Mouse (Mus musculus) WW6 (cell line): Measurements from ENCODE around the gene Robo1.

Experiments
- DNase-seq: peaks from one replicate; pipeline ENCODE4 v3.0.0-alpha.2; 2013; ENCODE audit warnings: low read depth, low spot score

Gene Robo1

DNA sequence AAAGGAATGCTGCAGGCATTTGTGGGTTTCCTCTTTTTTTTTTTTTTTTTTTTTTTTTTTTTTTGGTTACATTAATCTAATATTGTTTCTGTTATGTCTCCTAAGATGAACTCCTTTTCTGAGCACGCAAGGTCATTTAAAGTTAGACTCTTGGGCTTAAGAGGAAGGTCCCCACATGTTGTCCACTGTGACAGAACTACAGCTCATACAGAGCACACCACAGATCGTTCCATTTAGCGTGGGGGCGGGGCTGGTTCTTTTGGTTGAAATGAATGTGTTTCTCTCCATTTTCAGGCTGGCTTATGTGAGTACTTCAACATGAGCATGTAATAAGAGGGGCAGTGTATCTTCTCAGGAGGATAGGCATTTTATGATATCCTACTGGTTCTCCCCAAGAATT, 622.8 kb downstream of the Robo1 start:
- DNase-seq = no peak

DNA sequence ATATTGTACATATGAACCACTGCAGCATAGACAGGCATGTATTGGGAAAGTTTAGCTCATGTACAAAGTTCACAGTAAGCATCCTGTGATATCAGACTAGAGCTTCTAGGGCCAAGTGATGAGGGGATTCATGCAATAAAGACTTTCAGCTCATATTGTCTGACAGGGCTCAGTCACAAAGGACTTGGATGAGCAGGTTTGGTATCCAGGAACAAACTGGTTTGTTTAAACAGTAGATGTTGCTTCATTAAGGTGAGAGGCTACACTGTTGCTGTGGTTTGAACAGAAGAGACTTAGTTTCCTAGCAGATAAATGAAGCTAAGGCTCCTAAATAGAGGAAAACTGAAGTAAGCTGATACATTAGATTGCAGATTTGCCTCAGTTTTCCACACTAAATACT, 626.8 kb downstream of the Robo1 start:
- DNase-seq = no peak

DNA sequence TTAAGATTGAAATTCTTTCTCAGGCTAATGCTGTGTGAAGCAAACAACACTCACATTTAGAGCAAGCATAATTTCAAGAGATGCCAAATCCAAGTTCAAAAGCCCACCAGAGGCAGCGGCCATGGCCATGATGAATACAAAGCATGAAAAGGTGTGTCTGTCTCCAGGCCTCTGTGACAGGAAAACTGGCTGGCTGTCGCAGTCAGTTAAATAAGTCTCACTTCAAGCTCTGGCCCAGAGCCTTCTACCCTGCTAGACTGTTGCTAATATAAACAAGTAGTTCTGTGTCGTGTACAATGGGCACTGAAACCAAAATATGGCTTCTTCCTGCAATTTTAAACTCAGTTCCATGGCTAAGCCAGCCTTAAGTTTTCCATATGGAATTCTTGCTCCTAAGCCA, 629.1 kb downstream of the Robo1 start:
- DNase-seq = no peak

DNA sequence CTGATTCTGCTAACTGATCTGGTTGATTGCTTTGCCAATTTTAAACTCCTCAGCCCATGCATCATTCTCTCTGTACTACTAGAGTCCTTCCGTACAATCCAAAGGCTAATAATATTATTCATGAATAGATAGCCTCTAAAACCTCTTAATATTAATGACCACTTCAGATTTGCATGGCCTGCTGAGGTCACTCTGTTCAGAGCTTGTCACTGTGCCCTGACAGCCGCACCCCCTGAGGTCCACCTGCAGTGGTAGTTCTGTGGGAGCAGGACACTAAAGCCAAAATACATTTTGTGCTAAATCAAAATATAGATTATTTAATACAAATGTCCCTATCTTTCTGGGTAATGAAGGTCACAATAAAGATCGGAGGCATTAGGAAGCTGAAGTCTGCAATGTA, 631.8 kb downstream of the Robo1 start:
- no peak for DNase-seq

DNA sequence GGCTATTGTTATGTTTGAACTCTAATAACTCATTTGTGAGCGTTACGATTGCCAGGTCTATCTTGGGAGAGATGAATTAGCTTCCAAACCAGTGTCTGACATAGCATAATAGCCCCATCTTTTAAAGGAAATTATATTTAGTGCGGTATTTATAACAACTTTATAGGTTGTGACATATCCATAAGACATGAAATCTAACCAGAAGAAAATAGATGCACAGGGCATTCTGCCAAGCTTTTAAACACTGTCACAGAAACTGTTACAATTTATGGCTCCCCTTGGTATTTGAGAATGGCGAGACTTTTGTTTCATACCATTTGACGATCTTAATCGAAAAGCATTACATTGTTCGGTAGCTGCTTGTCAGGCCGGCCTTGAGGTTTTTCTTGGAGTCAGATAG, 632.7 kb downstream of the Robo1 start:
- no peak for DNase-seq

DNA sequence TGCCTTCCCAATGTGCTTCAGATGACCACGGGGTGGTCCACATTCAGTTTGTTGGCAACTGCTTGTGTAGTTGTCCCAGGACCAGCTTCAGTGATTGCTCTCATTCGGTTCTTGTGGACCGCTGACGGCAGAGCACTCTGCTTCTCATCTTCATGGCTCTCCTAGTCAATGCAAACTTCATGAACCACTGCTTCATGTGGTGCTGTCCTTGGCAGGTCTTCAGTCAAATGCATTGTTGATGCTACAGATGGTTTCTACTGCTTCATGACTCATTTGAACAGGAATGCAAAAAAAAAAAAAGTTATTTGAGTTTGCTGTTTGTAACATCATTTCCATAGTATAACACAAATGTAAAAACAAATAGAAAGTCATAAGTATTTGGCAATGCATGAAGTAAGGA, 636.3 kb downstream of the Robo1 start:
- no peak for DNase-seq

DNA sequence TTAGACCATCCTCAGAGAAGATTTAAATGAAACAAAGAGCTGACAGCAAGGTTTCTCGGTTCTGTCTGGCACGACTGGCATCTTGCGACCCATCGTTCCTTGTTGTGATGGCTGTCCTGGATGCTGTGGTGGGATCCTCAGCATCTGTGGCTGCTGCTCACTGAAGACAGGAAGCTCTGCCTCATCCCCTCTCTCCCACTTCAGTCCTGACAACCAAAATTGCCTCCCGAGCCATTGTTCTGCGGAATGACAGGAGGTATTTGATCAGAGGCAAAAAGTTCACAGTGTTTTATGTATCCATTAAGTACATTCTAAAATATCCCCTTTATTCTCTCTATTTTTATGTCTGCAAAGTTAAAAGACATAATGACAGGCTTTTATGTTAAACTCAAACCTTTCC, 643.9 kb downstream of the Robo1 start:
- DNase-seq = no peak

DNA sequence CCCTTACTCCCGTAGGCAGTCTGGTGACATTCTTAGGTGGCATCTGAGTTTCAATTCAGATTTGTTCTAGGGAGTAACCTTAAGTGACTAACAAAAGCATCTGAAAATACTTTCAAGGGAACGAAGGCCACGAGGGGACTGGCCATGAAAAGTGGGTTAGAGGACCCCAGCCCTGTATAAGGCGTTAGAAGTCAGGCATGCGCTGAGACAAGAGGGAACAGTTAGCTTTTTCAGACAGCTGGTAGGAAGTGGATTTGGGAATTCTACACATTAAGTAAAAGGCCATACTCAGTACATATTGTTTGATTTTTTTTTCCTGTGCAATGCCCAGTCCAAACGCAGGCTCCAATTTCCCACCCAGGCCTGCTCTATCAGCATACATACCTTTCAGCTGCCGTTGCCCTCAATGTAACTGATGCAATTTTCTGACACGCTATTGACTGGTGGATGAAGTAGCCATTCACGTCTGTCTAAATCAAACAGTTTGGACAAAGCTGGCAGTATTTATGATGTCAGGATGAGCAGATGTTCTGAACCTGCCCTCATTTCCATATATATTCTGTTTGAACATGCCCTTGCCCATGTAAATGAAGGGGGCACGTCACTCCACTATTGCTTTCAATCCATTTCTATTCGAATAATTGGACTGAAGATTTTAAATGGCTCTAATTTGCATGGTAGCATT, 651.1 kb downstream of the Robo1 start:
- no peak for DNase-seq

DNA sequence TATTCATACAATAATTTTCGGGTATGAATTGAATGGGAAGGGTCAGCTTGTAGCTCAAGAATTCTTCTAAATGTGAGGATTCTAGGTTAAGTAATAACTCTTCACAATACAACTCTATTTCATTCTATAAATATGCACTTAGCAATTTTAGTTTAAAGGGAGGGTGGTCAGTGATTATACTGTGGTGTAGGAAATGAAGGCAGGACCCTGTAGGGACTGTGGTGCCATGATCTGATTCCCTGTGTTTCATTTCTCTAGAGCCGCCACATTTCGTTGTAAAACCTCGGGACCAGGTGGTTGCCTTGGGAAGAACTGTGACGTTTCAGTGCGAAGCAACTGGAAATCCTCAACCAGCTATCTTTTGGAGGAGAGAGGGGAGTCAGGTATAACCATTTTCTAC, 651.7 kb downstream of the Robo1 start:
- no peak for DNase-seq

DNA sequence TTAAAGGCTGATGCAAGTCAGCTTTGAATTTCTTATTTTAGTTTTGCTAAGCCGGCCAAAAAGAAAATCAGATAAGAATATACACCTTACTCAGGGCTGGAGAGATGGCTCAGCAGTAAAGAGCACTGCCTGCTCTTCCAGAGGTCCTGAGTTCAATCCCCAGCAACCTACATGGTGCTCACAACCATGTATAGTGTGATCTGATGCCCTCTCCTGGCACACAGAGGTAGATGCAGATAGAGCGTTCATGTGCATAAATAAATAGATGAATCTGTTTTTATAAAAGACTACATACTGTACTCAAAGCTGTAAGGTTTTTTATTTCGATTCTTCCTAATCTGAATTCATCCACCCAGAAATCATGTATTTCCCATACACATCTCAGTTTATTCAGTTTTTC, 655.7 kb downstream of the Robo1 start:
- DNase-seq = no peak

DNA sequence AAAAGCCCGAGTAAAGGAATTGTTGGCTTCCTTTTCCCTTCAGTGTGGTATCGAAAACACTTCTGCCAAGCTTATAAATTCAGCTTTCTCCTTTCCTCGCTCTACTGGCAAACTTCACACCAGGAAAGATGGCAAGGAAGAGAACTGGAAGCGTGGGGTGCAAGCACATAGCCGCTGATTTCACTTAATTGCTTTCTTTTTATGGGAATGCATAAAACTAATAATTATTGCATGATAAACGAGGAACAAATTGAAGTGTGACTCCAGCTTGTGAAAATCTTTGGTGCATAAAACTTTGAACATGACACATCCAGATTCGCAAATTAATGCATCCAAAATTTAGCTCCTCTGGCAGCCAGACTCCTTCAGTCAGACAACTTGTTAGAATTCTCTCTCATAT, 659.4 kb downstream of the Robo1 start:
- no peak for DNase-seq

DNA sequence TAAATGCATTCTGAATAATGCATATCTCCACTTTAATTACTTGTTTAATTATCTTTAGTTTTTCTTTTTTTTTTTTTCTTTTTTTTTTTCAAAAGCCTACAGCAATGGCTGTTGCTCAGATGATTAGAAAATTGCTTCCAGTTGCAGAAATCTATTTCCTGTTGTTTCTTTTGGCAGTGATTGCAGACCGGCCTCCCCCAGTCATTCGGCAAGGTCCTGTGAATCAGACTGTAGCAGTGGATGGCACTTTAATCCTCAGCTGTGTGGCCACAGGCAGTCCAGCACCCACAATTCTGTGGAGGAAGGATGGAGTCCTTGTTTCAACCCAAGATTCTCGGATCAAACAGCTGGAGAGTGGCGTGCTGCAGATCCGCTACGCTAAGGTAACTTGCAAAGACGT, 661.9 kb downstream of the Robo1 start:
- no peak for DNase-seq

DNA sequence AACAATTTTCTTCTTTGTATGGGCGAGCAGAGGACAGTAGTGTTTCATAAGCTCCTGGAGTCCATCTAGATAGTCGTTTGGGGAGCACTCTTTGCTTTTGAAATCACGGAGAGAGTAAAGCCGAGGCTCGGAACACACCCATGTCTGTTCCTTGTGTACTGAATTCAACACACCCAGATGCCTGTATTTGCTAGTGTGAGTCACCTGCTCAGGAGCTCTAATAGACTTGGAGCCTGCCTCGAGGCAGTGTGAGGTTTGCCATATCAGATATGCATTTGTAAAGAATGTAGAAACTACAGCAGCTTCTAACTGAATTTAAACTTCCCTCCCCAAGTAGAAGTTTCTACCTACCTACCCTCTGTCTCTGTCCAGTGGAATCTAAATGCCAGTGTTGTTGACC, 665.6 kb downstream of the Robo1 start:
- DNase-seq = no peak

DNA sequence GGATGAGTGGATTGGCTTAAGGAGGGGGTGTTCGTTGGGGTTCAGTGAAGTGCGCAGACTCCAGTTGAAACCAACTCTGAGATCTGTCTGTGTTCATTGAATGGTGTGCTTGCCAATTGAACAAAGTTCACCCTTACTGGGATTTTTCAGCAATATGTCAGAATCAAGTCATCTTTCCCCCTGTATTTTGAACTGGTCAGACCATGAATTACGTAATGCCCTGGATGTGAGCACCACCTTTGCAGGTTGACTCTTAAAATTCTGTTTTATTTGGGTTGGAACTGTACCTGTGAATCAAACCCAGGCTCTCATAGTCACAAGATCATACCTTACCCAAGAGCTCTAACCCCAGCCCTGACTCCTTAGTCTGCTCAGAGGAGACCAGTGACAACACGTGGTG, 666.6 kb downstream of the Robo1 start:
- no peak for DNase-seq

DNA sequence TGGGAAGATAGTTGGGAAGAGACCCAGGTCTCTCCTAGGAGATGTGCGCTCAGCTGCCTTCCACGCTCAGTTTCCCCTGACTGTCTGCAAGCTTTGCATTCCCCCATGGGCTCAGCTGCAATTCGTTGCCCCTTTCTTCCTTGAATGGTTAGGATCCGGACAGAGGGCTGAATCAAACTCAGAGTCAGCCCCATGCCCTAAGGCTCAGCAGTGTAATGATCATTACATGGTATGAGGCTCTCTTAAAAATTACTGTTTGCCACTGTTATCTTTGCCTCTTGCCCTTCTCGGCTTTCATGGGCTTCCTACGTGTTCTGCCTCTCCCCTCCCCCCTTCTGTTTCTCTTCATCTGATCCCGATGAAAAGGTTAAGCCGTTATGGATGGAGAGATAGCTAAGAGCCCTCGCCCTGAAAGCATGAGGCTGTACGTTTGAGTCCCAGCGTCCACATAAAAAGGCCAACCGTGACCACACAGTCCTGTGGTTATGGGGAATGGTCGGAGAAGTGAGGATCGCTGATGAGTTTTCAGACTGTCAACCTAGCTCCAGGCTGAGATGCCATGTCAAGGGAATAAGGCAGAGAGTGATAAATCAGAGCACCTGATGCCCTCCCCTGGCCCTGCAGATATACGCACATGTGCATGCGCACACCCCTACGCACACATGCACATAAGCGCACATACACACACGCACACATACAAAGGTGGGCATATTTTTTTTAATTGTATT, 668.9 kb downstream of the Robo1 start:
- no peak for DNase-seq

DNA sequence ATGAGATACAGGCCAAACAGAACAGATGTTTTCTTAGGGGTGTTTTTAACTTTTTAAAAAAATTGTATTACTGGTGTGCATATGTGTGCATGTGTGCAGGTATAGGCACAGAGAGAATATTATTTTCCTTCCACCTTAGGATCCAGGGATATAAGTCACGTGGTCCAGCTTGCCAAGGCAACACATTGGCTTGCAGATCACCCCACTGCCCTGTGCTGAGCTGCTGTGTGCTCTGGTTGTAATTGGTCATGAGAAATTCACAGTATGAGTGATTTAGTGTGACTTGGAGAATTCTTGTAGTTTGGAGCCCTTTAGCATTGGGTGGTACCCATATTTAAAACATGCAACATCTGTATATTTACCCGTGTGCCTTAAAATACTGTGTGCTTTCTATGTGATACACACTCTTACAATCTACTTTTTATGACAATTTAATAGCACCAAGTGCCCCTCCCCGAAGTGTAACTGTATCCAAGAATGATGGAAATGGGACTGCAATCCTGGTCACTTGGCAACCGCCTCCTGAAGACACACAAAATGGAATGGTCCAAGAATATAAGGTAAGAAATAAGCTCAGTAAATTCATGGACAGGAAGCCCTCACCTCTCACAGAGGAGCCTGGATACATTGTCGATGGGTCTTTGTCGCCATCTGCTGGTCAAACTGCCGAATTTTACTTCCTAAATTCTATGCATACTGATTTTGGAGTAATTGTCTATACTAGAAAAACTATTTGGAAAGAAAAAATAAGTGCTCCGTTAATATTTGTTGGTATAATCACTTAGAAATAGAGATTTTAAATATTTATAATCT, 671.5 kb downstream of the Robo1 start:
- no peak for DNase-seq

DNA sequence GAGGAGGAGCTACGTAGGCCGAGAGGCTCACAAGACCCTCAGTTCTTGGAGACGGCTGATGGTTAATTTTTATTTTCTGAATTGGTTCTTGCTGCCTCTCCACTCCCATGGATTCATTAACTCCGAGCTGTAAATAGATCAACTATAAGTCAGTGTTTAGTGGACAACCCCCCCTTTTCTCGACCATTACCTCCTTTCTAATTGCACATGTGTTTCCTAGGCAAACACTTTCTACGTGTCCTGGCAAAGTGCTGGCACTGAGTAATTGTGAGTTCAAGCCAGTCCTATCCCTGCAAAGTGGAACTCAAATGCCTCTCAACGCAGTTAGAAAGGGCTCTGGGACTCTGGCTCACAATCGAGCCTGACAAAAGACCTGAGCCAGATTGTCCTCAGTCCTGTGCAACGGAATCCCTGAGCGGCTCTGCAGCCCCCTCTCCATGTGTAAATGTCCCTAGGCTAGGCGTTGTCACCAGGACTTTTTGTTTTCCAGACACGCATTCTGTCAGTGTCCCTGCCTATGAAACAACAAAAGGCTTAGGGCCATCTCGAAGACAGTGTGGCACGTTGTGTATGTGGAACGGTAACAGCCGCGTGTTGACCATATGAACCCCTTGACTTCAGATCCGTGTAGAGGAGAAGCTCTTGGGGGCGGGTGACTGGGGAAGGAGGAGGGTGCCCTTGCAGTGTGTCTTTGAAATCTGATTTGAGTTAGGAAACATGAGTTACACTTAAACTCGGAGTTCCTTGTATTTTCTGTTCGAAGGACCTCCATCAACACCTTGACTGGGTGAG, 682.5 kb downstream of the Robo1 start:
- DNase-seq = no peak

DNA sequence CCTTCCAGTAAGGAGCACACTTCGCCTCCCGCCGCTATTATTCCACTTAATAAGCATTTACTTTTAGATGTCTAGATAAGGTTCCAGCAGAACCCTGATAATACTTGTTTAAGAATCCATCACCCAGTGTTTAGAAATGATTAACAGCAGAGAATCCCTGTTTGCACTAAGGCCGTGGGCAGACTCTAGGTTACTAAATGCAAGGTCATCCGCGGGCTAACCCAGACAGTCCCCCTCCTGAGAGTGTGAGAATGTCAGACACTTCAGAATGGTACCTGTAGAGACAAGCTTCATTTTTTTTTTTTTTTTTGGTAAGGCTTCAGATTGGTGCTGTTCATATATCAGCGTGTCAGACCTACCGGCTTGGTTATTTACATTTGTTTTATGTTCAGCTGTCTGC, 685.1 kb downstream of the Robo1 start:
- DNase-seq = no peak

DNA sequence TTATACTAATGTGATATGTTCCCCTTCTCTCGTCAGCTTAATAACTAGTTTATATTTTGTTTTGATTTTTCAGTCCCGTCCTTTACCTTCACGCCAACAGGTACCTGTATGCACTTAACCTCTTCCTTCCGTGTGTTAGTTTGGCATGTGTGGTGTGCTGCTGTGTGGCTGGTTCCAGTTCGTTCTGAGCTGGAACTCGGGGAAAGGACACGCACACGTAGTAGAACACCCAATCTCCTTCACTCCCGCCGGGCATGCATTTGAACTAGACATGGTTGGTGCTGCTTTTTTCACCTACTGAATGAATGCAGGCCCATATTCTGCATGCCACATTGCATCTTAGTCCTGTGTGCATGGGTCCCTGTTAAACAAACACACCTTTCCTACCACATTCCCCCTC, 685.5 kb downstream of the Robo1 start:
- no peak for DNase-seq

DNA sequence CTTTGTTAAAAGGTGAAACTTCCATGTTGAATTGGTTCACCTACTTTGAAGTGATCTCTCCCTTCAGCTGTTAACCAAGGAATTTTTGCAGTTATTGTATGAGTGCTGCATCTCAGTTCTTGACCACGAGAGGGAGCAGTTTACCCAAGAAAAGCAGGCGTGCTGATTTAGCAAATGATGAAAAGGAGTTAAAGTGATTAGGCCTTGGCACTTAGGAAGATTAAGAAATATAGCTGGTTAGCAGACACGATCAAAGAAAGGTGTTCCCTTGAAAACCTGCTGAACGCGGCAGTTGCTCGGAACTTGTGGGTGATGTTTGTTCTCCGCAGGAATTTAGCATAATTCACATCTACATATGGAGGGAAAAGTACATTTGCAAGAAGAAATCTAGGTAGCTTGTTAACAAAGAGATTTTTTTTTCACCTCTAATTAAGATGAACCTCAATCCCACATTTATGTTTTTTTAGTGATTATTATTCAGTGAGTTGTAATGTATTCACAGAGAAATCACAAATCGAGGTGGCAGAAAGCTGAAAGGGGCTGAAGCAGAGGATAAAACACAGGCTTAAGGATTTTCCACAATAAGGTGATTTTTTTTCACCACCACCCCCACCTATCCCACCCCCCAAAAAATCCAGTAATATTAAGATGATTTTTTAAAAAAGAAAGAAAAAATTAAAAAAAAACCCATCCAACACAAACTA, 687.3 kb downstream of the Robo1 start:
- no peak for DNase-seq

DNA sequence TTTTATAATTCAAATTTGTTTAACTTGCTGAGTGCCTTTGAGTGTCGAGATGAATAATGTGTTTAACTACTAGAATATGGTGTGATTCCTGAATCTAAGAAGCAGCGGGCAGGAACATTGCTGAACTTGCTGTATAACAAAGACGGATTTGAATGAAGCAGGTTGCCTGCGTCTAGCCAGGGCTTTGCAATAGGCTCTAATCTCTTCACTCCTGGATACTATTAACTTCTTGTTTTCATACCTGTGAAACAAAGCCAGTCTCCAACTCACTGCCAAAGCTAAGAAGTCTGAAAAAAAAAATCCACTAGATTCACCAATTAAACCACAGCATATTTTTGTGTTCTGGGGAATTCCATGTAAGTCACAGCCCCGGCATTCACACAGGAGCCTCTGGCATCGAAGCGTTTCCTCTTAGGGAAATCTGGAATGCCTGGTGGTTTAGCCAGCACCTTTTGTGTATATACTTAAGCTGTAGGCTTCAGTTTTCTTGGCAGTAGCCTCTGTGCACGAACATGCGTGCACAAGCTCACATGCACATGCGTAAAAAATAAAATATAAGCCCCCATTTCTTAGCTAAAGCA, 687.9 kb downstream of the Robo1 start:
- DNase-seq = no peak
